Mouse (Mus musculus) hindbrain, embryonic 13.5 days (tissue): Measurements from ENCODE around the gene Itprip. TPM values are rescaled to one million over a fixed set of nuclear protein-coding genes. Genes with fewer than 3 reads are reported as not detected.

Source experiments
- ATAC-seq: fragments of 200-750 bp; cut with Nextera tagmentation; 2 replicates; pipeline ENCODE4 v1.8.0; 2017; ENCODE audit warnings: moderate TSS enrichment; ENCODE audit not compliant: low FRiP score
- H3K27ac ChIP-seq: fragments of 300-500 bp; sonication (generic); 2 replicates; pipeline ENCODE4 v1.5.1; 2015; ENCODE audit warnings: inconsistent platforms, mild to moderate bottlenecking, moderate library complexity
- H3K27me3 ChIP-seq: fragments of 300-500 bp; sonication (generic); 2 replicates; pipeline ENCODE4 v1.6.1; 2015; ENCODE audit warnings: mild to moderate bottlenecking, inconsistent platforms
- H3K36me3 ChIP-seq: fragments of 300-500 bp; sonication (generic); 2 replicates; pipeline ENCODE4 v1.6.1; 2015; ENCODE audit warnings: mild to moderate bottlenecking, inconsistent platforms
- H3K4me1 ChIP-seq: fragments of 300-500 bp; sonication (generic); replicated peaks from 2 replicates; pipeline ENCODE4 v1.6.1; 2015; ENCODE audit warnings: inconsistent platforms
- H3K4me2 ChIP-seq: fragments of 300-500 bp; sonication (generic); 2 replicates; pipeline ENCODE4 v1.6.1; 2015; ENCODE audit warnings: inconsistent platforms, mild to moderate bottlenecking, moderate library complexity
- H3K4me3 ChIP-seq: fragments of 300-500 bp; sonication (generic); 2 replicates; pipeline ENCODE4 v1.5.1; 2015; ENCODE audit warnings: mild to moderate bottlenecking, inconsistent platforms
- H3K9ac ChIP-seq: fragments of 300-500 bp; sonication (generic); 2 replicates; pipeline ENCODE4 v1.6.1; 2015; ENCODE audit warnings: mild to moderate bottlenecking, inconsistent platforms
- H3K9me3 ChIP-seq: fragments of 300-500 bp; sonication (generic); 2 replicates; pipeline ENCODE4 v1.6.1; 2016; ENCODE audit warnings: inconsistent platforms
- WGBS: fragments of 180-500 bp; shearing (Covaris S2); methylation state at CpG from one replicate; pipeline ENCODE4 v1.1.7; 2015; 5-methylcytosine and 5-hydroxymethylcytosine counted together
- polyA plus RNA-seq: library from polyadenylated mRNA; unstranded; fragments of >200 nt; fragmentation: Nextera tagmentation; extraction: Ambion mirVana; gene quantifications from 2 replicates; pipeline ENCODE4 v1.2.1, GENCODE M21; 2015

Itprip gene
- polyA plus RNA-seq, 1 experiment from 2014 or later, result 7.8 TPM

- Histone ChIP-seq H3K36me3 (no peaks in the 10 kb centered on the region), H3K27me3 (0 out of 2 replicates have a peak, but pooled peaks cover 2% of the 10 kb centered on the region), H3K9me3 (no peaks in the 10 kb centered on the region), H3K9ac (no peak overlapping the region), H3K4me2 (no peak overlapping the region), H3K4me3 (no peak overlapping the region), H3K27ac (no peak overlapping the region), H3K4me1 (peaks cover 5% of the 10 kb centered on the region; the same call in 1 of the 2 replicates)
- 82% methylated on average over 15 of the region's 15 CpGs for WGBS
- ATAC-seq, result no peak
Measured at GRCm38 (mm10) chr19:47876252-47876651, 42.8 kb downstream of the Itprip start.

GRCm38 (mm10) chr19:47871515-47871914 is 47.6 kb downstream of the Itprip start:
- Histone ChIP-seq H3K27ac (no peak overlapping the region), H3K4me1 (no peaks in the 10 kb centered on the region), H3K4me2 (no peak overlapping the region), H3K9me3 (no peaks in the 10 kb centered on the region), H3K36me3 (no peaks in the 10 kb centered on the region), H3K4me3 (no peak overlapping the region), H3K27me3 (peaks cover 15% of the 10 kb centered on the region; the same call in 1 of the 2 replicates), H3K9ac (no peak overlapping the region)
- no peak for ATAC-seq
- 25% methylated on average over 10 of the region's 10 CpGs for WGBS

- Histone ChIP-seq H3K9me3 (no peaks in the 10 kb centered on the region), H3K9ac (no peak overlapping the region), H3K4me2 (no peak overlapping the region), H3K4me3 (no peak overlapping the region), H3K36me3 (no peaks in the 10 kb centered on the region), H3K4me1 (0 out of 2 replicates have a peak, but pooled peaks cover 2% of the 10 kb centered on the region), H3K27ac (no peak overlapping the region), H3K27me3 (peaks cover 15% of the 10 kb centered on the region; the same call in 1 of the 2 replicates)
- WGBS, result 80% methylated on average over 7 of the region's 7 CpGs
- ATAC-seq, result no peak
Measured at GRCm38 (mm10) chr19:47870102-47870666, 48.9 kb downstream of the Itprip start.

GRCm38 (mm10) chr19:47869516-47869915 is 49.6 kb downstream of the Itprip start:
- Histone ChIP-seq H3K9me3 (no peaks in the 10 kb centered on the region), H3K27me3 (peaks cover 15% of the 10 kb centered on the region; the same call in 1 of the 2 replicates), H3K4me1 (peaks cover 8% of the 10 kb centered on the region), H3K36me3 (no peaks in the 10 kb centered on the region), H3K9ac (no peak overlapping the region), H3K27ac (no peak overlapping the region), H3K4me3 (no peak overlapping the region), H3K4me2 (no peak overlapping the region)
- 78% methylated on average over 3 of the region's 3 CpGs for WGBS
- no peak for ATAC-seq

GRCm38 (mm10) chr19:47868951-47869350 is 50.1 kb downstream of the Itprip start:
- no peak overlapping the region for H3K27ac ChIP-seq
- H3K4me3 ChIP-seq, result no peak overlapping the region
- H3K4me1 ChIP-seq, result peaks cover 10% of the 10 kb centered on the region
- no peak overlapping the region for H3K4me2 ChIP-seq
- H3K36me3 ChIP-seq, result peaks cover 3% of the 10 kb centered on the region; the same call in 1 of the 2 replicates
- no peak for ATAC-seq
- H3K9ac ChIP-seq, result no peak overlapping the region; the same call in 1 of the 2 replicates
- H3K27me3 ChIP-seq, result peaks cover 15% of the 10 kb centered on the region; the same call in 1 of the 2 replicates
- H3K9me3 ChIP-seq, result no peaks in the 10 kb centered on the region
- WGBS, result 72% methylated on average over 4 of the region's 4 CpGs

- Histone ChIP-seq H3K9me3 (no peaks in the 10 kb centered on the region), H3K4me3 (no peak overlapping the region), H3K4me2 (no peak overlapping the region), H3K4me1 (peaks cover 10% of the 10 kb centered on the region), H3K9ac (no peak overlapping the region), H3K27ac (no peak overlapping the region), H3K27me3 (peaks cover 15% of the 10 kb centered on the region; the same call in 1 of the 2 replicates), H3K36me3 (peaks cover 3% of the 10 kb centered on the region)
- no peak for ATAC-seq
- 78% methylated on average over 4 of the region's 4 CpGs for WGBS
Measured at GRCm38 (mm10) chr19:47867628-47868175, 51.4 kb downstream of the Itprip start.

GRCm38 (mm10) chr19:47865353-47865947 is 53.6 kb downstream of the Itprip start, which contains the start of gene Gsto2:
Gsto2 (plus strand) TSS chr19:47865534.
- WGBS, result under 1% methylated on average over 49 of the region's 49 CpGs
- no peaks in the 10 kb centered on the region for H3K9me3 ChIP-seq
- peaks cover 10% of the 10 kb centered on the region for H3K4me1 ChIP-seq
- peak within 1 kb of the TSS; percentile 68 for H3K4me3 ChIP-seq
- peak within 1 kb of the TSS; percentile 69 for H3K4me2 ChIP-seq
- H3K27ac ChIP-seq, result peak within 1 kb of the TSS; percentile 94
- peak within 1 kb of the TSS; percentile 85 for H3K9ac ChIP-seq
- H3K36me3 ChIP-seq, result peaks cover 12% of the 10 kb centered on the region
- ATAC-seq, result peak; percentile 100
- peaks cover 13% of the 10 kb centered on the region; the same call in 1 of the 2 replicates for H3K27me3 ChIP-seq

GRCm38 (mm10) chr19:47864721-47865120 is 54.4 kb downstream of the Itprip start:
- H3K27me3 ChIP-seq, result peaks cover 8% of the 10 kb centered on the region; the same call in 1 of the 2 replicates
- no peak for ATAC-seq
- peak overlapping the region; percentile 69 for H3K4me2 ChIP-seq
- no peaks in the 10 kb centered on the region for H3K9me3 ChIP-seq
- H3K9ac ChIP-seq, result peak overlapping the region; percentile 85; the same call in 1 of the 2 replicates
- peak overlapping the region; percentile 68 for H3K4me3 ChIP-seq
- H3K27ac ChIP-seq, result no peak overlapping the region
- peaks cover 10% of the 10 kb centered on the region for H3K4me1 ChIP-seq
- 81% methylated on average over 7 of the region's 7 CpGs for WGBS
- H3K36me3 ChIP-seq, result peaks cover 19% of the 10 kb centered on the region

GRCm38 (mm10) chr19:47864051-47864450 is 55.0 kb downstream of the Itprip start:
- Histone ChIP-seq H3K36me3 (peaks cover 22% of the 10 kb centered on the region), H3K9ac (no peak overlapping the region), H3K9me3 (no peaks in the 10 kb centered on the region), H3K4me1 (peaks cover 10% of the 10 kb centered on the region), H3K27me3 (peaks cover 5% of the 10 kb centered on the region; the same call in 1 of the 2 replicates), H3K27ac (no peak overlapping the region), H3K4me3 (no peak overlapping the region), H3K4me2 (no peak overlapping the region)
- no peak for ATAC-seq
- WGBS, result 97% methylated on average over 9 of the region's 9 CpGs

GRCm38 (mm10) chr19:47862581-47862980 is 56.5 kb downstream of the Itprip start:
- Histone ChIP-seq H3K4me3 (no peak overlapping the region), H3K4me1 (peaks cover 19% of the 10 kb centered on the region), H3K36me3 (peaks cover 28% of the 10 kb centered on the region), H3K4me2 (no peak overlapping the region), H3K9me3 (no peaks in the 10 kb centered on the region), H3K27me3 (0 out of 2 replicates have a peak, but pooled peaks cover 5% of the 10 kb centered on the region), H3K9ac (no peak overlapping the region), H3K27ac (no peak overlapping the region)
- no peak for ATAC-seq
- 96% methylated on average over 3 of the region's 3 CpGs for WGBS

GRCm38 (mm10) chr19:47859180-47859579 is 59.9 kb downstream of the Itprip start:
- Histone ChIP-seq H3K4me3 (no peak overlapping the region), H3K4me2 (no peak overlapping the region), H3K9me3 (no peaks in the 10 kb centered on the region), H3K27ac (no peak overlapping the region), H3K36me3 (peaks cover 26% of the 10 kb centered on the region), H3K27me3 (no peaks in the 10 kb centered on the region), H3K9ac (no peak overlapping the region), H3K4me1 (peaks cover 24% of the 10 kb centered on the region)
- ATAC-seq, result no peak
- 94% methylated on average over 8 of the region's 8 CpGs for WGBS
